Mouse (Mus musculus) CH12.LX (cell line): ENCODE measurements at regions not wholly inside any gene's neighbourhood (a gene's known extent, or its start where the extent isn't known, plus 50 kb on each side); places are given as distances from the start of the nearest gene placed in this dataset.

Source experiments
- DNase-seq: peaks from one replicate; pipeline ENCODE4 v3.0.0-alpha.2; 2013; ENCODE audit errors: extremely low read depth
- H3K27ac ChIP-seq: 2 replicates; pipeline ENCODE4 v1.5.1; 2012; ENCODE audit warnings: low read depth, mild to moderate bottlenecking, control low read depth, moderate library complexity; ENCODE audit not compliant: insufficient read depth
- H3K27me3 ChIP-seq: replicated peaks from 2 replicates; pipeline ENCODE3; 2012; ENCODE audit warnings: inconsistent platforms
- H3K36me3 ChIP-seq, 2 experiments: replicated peaks in 1 of 2; 2 replicates each; pipeline versions ENCODE3 to v1.6.1; 2012; ENCODE audit warnings: inconsistent platforms in 1 of 2, low read length in 1 of 2, mild to moderate bottlenecking in 1 of 2, mixed read lengths in 1 of 2, moderate library complexity in 1 of 2; ENCODE audit not compliant: control insufficient read depth in 1 of 2, insufficient read depth in 1 of 2
- H3K4me1 ChIP-seq, 2 experiments: 2 replicates each; pipeline ENCODE4 v1.6.1; 2012; ENCODE audit warnings: inconsistent platforms in 1 of 2, moderate library complexity in 1 of 2; ENCODE audit not compliant: insufficient read depth in 2 of 2, control insufficient read depth in 1 of 2
- H3K4me2 ChIP-seq: 2 replicates; pipeline ENCODE4 v1.6.1; 2012; ENCODE audit warnings: low read depth, mild to moderate bottlenecking, control low read depth; ENCODE audit not compliant: poor library complexity, insufficient read depth, severe bottlenecking
- H3K4me3 ChIP-seq, 3 experiments: fragments of 150-350 bp in 1 of 3; sonication (generic) in 1 of 3; replicated peaks in 1 of 3; 2 replicates each; pipeline versions ENCODE3 to v1.5.1; 2011 to 2012; ENCODE audit warnings: low read depth in 2 of 3, low read length in 2 of 3, mild to moderate bottlenecking in 2 of 3, moderate library complexity in 2 of 3, control low read depth in 1 of 3, improper control_type of control experiment in 1 of 3, inconsistent platforms in 1 of 3, mixed read lengths in 1 of 3; ENCODE audit not compliant: poor library complexity in 1 of 3
- H3K79me2 ChIP-seq: replicated peaks from 2 replicates; pipeline ENCODE4 v1.6.1; 2012; ENCODE audit warnings: mild to moderate bottlenecking, moderate library complexity; ENCODE audit not compliant: control insufficient read depth, poor library complexity, insufficient read depth, severe bottlenecking; ENCODE audit errors: extremely low read depth
- H3K9ac ChIP-seq: 2 replicates; pipeline ENCODE4 v1.6.1; 2012; ENCODE audit warnings: low read depth, mild to moderate bottlenecking, control low read depth, moderate library complexity; ENCODE audit not compliant: insufficient read depth
- H3K9me3 ChIP-seq: replicated peaks from 2 replicates; pipeline ENCODE3; 2012; ENCODE audit warnings: low read length, inconsistent platforms, mixed read lengths
- BHLHE40 ChIP-seq: IDR thresholded peaks from 2 replicates; pipeline ENCODE4 v1.6.1; 2011; ENCODE audit warnings: mild to moderate bottlenecking, low read depth, low read length, improper control_type of control experiment
- CHD2 ChIP-seq: IDR thresholded peaks from 2 replicates; pipeline ENCODE4 v1.6.1; 2011; ENCODE audit warnings: low read length, improper control_type of control experiment
- EP300 ChIP-seq: IDR thresholded peaks from 2 replicates; pipeline ENCODE4 v1.6.1; 2011; ENCODE audit warnings: low read length, improper control_type of control experiment
- ETS1 ChIP-seq: conservative IDR thresholded peaks from 2 replicates; pipeline ENCODE4 v1.6.1; 2012; ENCODE audit warnings: low read depth, mild to moderate bottlenecking, inconsistent platforms, low read length, improper control_type of control experiment, moderate library complexity
- GABPA ChIP-seq: IDR thresholded peaks from 2 replicates; pipeline ENCODE4 v1.6.1; 2012; ENCODE audit warnings: low read depth, low read length, improper control_type of control experiment, inconsistent platforms; ENCODE audit not compliant: insufficient replicate concordance
- JUN ChIP-seq: IDR thresholded peaks from 2 replicates; pipeline ENCODE4 v1.6.1; 2011; ENCODE audit warnings: low read depth, mild to moderate bottlenecking, low read length, improper control_type of control experiment, moderate library complexity; ENCODE audit not compliant: insufficient read depth
- JUND ChIP-seq: conservative IDR thresholded peaks from 2 replicates; pipeline ENCODE4 v1.6.1; 2011; ENCODE audit warnings: low read depth, low read length, improper control_type of control experiment
- MAZ ChIP-seq: IDR thresholded peaks from 2 replicates; pipeline ENCODE4 v1.6.1; 2012; ENCODE audit warnings: low read depth, mild to moderate bottlenecking, inconsistent platforms, low read length, improper control_type of control experiment, moderate library complexity
- MEF2A ChIP-seq: IDR thresholded peaks from 2 replicates; pipeline ENCODE4 v1.6.1; 2014; ENCODE audit warnings: low read depth, mild to moderate bottlenecking, inconsistent platforms, low read length, improper control_type of control experiment, borderline replicate concordance
- MXI1 ChIP-seq: IDR thresholded peaks from 2 replicates; pipeline ENCODE4 v1.6.1; 2011; ENCODE audit warnings: mild to moderate bottlenecking, low read depth, low read length, improper control_type of control experiment
- MYC ChIP-seq: IDR thresholded peaks from 2 replicates; pipeline ENCODE4 v1.6.1; 2011; ENCODE audit warnings: low read depth, mild to moderate bottlenecking, improper control_type of control experiment, low read length
- NELFE ChIP-seq: IDR thresholded peaks from 2 replicates; pipeline ENCODE4 v1.6.1; 2011; ENCODE audit warnings: low read depth, low read length, improper control_type of control experiment
- RAD21 ChIP-seq: IDR thresholded peaks from 2 replicates; pipeline ENCODE4 v1.6.1; 2011; ENCODE audit warnings: low read depth, mild to moderate bottlenecking, low read length, improper control_type of control experiment, moderate library complexity
- RCOR1 ChIP-seq: conservative IDR thresholded peaks from 2 replicates; pipeline ENCODE4 v1.6.1; 2012; ENCODE audit warnings: low read depth, mild to moderate bottlenecking, inconsistent platforms, low read length, improper control_type of control experiment
- SMC3 ChIP-seq: IDR thresholded peaks from 2 replicates; pipeline ENCODE4 v1.6.1; 2011; ENCODE audit warnings: low read depth, low read length, improper control_type of control experiment
- TCF12 ChIP-seq: IDR thresholded peaks from 2 replicates; pipeline ENCODE4 v1.6.1; 2014; ENCODE audit warnings: low read depth, mild to moderate bottlenecking, inconsistent platforms, low read length, improper control_type of control experiment
- UBTF ChIP-seq: IDR thresholded peaks from 2 replicates; pipeline ENCODE4 v1.6.1; 2012; ENCODE audit warnings: low read depth, mild to moderate bottlenecking, inconsistent platforms, low read length, improper control_type of control experiment, moderate library complexity
- USF2 ChIP-seq: conservative IDR thresholded peaks from 2 replicates; pipeline ENCODE4 v1.6.1; 2011; ENCODE audit warnings: low read depth, low read length, improper control_type of control experiment
- dilution Hi-C: fragments of 300-500 bp; cut with MboI; formaldehyde crosslinking; loops from 2 replicates; pipeline ENCODE4 v1.14.3; 2020; ENCODE audit warnings: low sequenced_read_pairs; ENCODE audit not compliant: extremely low pct_unique_long_range_greater_than_20kb, extremely low pct_ligation_motif_present
- in situ Hi-C: fragments of 300-500 bp; cut with MboI; formaldehyde crosslinking; loops from 3 replicates; pipeline ENCODE4 v1.14.3; 2019; ENCODE audit warnings: low sequenced_read_pairs, low pct_ligation_motif_present, low pct_unique_long_range_greater_than_20kb, mixed read lengths

DNA sequence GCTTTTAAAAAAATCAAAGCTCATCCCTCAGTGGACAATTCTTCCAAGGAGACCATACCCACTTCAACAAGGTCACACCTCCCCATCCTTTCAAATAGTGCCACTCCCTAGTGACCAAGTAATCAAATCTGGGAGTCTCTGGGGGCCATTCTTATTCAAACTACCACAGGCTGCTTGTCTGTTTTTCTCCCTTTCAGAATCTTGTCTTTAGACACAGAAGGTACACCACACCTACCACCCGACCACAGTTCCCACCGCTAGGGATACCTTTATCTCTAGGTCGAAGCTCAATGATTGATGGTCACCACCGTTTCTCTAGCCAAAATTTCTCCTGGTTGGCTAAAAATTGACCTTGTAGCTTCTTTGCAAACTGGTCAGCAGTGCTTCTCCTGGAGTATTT is 328.6 kb upstream of the Smim15 start:
- Histone ChIP-seq H3K9ac (no peak overlapping the region), H3K27ac (no peak overlapping the region)
- TF ChIP-seq NELFE (no peak), MYC (no peak), UBTF (no peak), ETS1 (no peak), RAD21 (no peak), BHLHE40 (no peak), MAZ (no peak), RCOR1 (no peak), CHD2 (no peak), EP300 (no peak), SMC3 (no peak), MXI1 (no peak), USF2 (no peak), JUND (no peak), GABPA (no peak), MEF2A (no peak)
- TF ChIP-seq, all 38 proteins: peak for 0
- in situ Hi-C loops: no loop called here
- Histone ChIP-seq H3K9me3 (no peaks in the 10 kb centered on the region), H3K36me3 (no peaks in the 10 kb centered on the region), H3K4me3 (no peak overlapping the region), H3K4me1 (no peaks in the 10 kb centered on the region), H3K4me2 (no peak overlapping the region), H3K79me2 (no peaks in the 10 kb centered on the region), H3K27me3 (no peaks in the 10 kb centered on the region)
- DNase-seq: no peak
- dilution Hi-C loops: no loop called here

DNA sequence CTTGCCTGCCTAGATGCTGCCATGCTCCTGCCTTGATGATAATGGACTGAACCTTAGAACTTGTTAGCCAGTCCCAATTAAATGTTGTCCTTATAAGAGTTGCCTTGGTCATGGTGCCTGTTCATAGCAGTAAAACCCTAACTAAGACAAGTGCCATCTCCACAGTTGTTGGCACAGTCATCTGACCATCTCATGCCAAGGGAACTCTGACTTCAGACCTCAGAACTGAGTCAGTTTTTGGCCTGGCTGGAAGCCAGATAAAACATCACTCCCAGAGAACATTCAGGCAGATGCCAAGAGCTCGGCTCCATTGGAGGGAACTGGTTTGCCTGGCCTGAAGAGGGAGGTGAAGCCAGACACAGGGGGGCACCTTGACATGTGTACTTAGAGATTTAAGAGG is 330.2 kb upstream of the Smim15 start:
- Histone ChIP-seq H3K27me3 (no peaks in the 10 kb centered on the region), H3K36me3 (no peaks in the 10 kb centered on the region), H3K4me1 (peaks cover 0 to 11% of the 10 kb centered on the region in 2 experiments; a peak in 2 of 4 replicates), H3K4me3 (no peak overlapping the region), H3K9me3 (no peaks in the 10 kb centered on the region), H3K9ac (no peak overlapping the region)
- dilution Hi-C loops: no loop called here
- DNase-seq: no peak
- TF ChIP-seq MYC (no peak), EP300 (no peak), SMC3 (no peak), TCF12 (no peak), CHD2 (no peak), JUN (no peak)
- TF ChIP-seq, all 38 proteins: peak for 0
- no peak overlapping the region for H3K27ac ChIP-seq
- no peak overlapping the region for H3K4me2 ChIP-seq
- H3K79me2 ChIP-seq: no peaks in the 10 kb centered on the region
- in situ Hi-C loops: no loop called here
